Mouse (Mus musculus): Measurements from ENCODE around the gene Anxa3. TPM values are rescaled to one million over a fixed set of nuclear protein-coding genes. Genes with fewer than 3 reads are reported as not detected.
A peak's percentile ranks its signal among the peaks of the same experiment; 100 is the strongest.

Anxa3 gene
- total RNA-seq (2021), result 10 to 100 TPM; 18.3 to 30.3 TPM
- long read RNA-seq, experiment 1, transcript Anxa3-201 (13 exons, 1,595 nt), result major isoform, 28 of 34 reads
- long read RNA-seq, experiment 1, partial matches to known transcripts, result 2 of 34 reads
- long read RNA-seq, experiment 1, other reads (novel, unspliced or antisense), result 4 of 34 reads
- long read RNA-seq, experiment 2, transcript Anxa3-201 (13 exons, 1,595 nt), result major isoform, 10 of 10 reads
- long read RNA-seq, experiment 2, partial matches to known transcripts, result 0 of 10 reads
- long read RNA-seq, experiment 2, other reads (novel, unspliced or antisense), result 0 of 10 reads

- peak; percentile 59 to 72 for DNase-seq
Measured at GRCm38 (mm10) chr5:96792936-96793718, at the start of gene Anxa3. Anxa3 (plus strand) TSS chr5:96793339.

- DNase-seq, result no peak
Measured at GRCm38 (mm10) chr5:96747195-96747984, 45.7 kb upstream of the Anxa3 start.

- DNase-seq, result no peak
Measured at GRCm38 (mm10) chr5:96757615-96758014, 35.5 kb upstream of the Anxa3 start.

- DNase-seq, result no peak
Measured at GRCm38 (mm10) chr5:96762021-96762420, 31.1 kb upstream of the Anxa3 start.

- peak; percentile 63 to 75 for DNase-seq
Measured at GRCm38 (mm10) chr5:96768846-96769471, 24.2 kb upstream of the Anxa3 start.

GRCm38 (mm10) chr5:96783506-96784288 is 9.4 kb upstream of the Anxa3 start:
- DNase-seq, result no peak

GRCm38 (mm10) chr5:96785096-96785495 is 8.0 kb upstream of the Anxa3 start:
- DNase-seq, result no peak

- peak; percentile 39 to 41 for DNase-seq
Measured at GRCm38 (mm10) chr5:96792422-96792821, 717 bp upstream of the Anxa3 start.

GRCm38 (mm10) chr5:96793953-96794635 is 955 bp downstream of the Anxa3 start:
- DNase-seq, result no peak

GRCm38 (mm10) chr5:96795752-96796151 is 2.6 kb downstream of the Anxa3 start:
- DNase-seq, result no peak

- DNase-seq, result no peak
Measured at GRCm38 (mm10) chr5:96797465-96797864, 4.3 kb downstream of the Anxa3 start.

GRCm38 (mm10) chr5:96799165-96799564 is 6.0 kb downstream of the Anxa3 start:
- DNase-seq, result no peak

- DNase-seq, result no peak
Measured at GRCm38 (mm10) chr5:96799969-96800368, 6.8 kb downstream of the Anxa3 start.

GRCm38 (mm10) chr5:96802185-96802584 is 9.0 kb downstream of the Anxa3 start:
- no peak for DNase-seq

GRCm38 (mm10) chr5:96803091-96803490 is 10.0 kb downstream of the Anxa3 start:
- peak in 1 of 2 experiments; percentile 20 for DNase-seq

- peak; percentile 10 to 48 for DNase-seq
Measured at GRCm38 (mm10) chr5:96804304-96804703, 11.2 kb downstream of the Anxa3 start.

- no peak for DNase-seq
Measured at GRCm38 (mm10) chr5:96804813-96805212, 11.7 kb downstream of the Anxa3 start.

- DNase-seq, result no peak
Measured at GRCm38 (mm10) chr5:96810620-96811019, 17.5 kb downstream of the Anxa3 start.

GRCm38 (mm10) chr5:96824769-96825327 is 31.7 kb downstream of the Anxa3 start:
- no peak for DNase-seq

- DNase-seq, result no peak
Measured at GRCm38 (mm10) chr5:96827176-96827575, 34.0 kb downstream of the Anxa3 start.

Measured in adrenal gland, postnatal 36 days (tissue).